In genomic region chr6:94308498-94308897, GRCm38 (mm10) we compare ENCODE assay signal across 14 mouse cellular contexts. TPM values are rescaled to one million over a fixed set of nuclear protein-coding genes. Genes with fewer than 3 reads are reported as not detected.
DNase-seq lines count a peak whose midpoint lies in the region; ATAC-seq and TF ChIP-seq lines count a peak whose summit lies in the region.
"Had no signal": no experiment of that assay in that cellular context is flagged by ENCODE, and none has a peak within 500 bp of the region (broad histone marks: within the 10 kb centered on the region; RNA-seq: fewer than 3 reads in every experiment).

No protein-coding gene starts in this region.

- no peak overlapping the region for H3K4me3 ChIP-seq in heart, embryonic 10.5 days
- no peak overlapping the region for H3K4me3 ChIP-seq in limb, embryonic 14.5 days (replicated peaks; ENCODE audit: low read length)
- no peak overlapping the region for H3K4me3 ChIP-seq in limb, embryonic 10.5 days
- no peak overlapping the region for H3K4me3 ChIP-seq in embryonic facial prominence, embryonic 11.5 days (ENCODE audit: low read depth, low read length)
- no peak overlapping the region for H3K4me3 ChIP-seq in kidney, embryonic 16.5 days (ENCODE audit: low read length)
- H3K4me3 ChIP-seq: liver, embryonic 13.5 days had no signal

- intact Hi-C loops in heart, postnatal 10 days (cut with DNase I) = no loop called here

- DNase-seq in heart, embryonic 10.5 days (ENCODE audit: low spot score) = no peak
- no peak for DNase-seq in heart, postnatal 10 days
- peak; percentile 47 for DNase-seq in limb, embryonic 14.5 days (ENCODE audit: low spot score)
- no peak for DNase-seq in limb, embryonic 10.5 days (ENCODE audit: low spot score)
- DNase-seq in Muller cell, postnatal 12 days (ENCODE audit: inconsistent ontology term) = peak; percentile 60
- peak; percentile 23 for DNase-seq in embryonic facial prominence, embryonic 11.5 days (ENCODE audit: low spot score)
- no peak for DNase-seq in yolk sac, embryonic 10.5 days (ENCODE audit: low spot score)
- DNase-seq: adrenal gland, adult 8-10 months; gastrocnemius, postnatal 14 days; heart, postnatal 14 days; kidney, adult 2 months; liver, embryonic 13.5 days had no signal

- no peak for TF ChIP-seq POLR2A in limb, embryonic 14.5 days (IDR thresholded peaks at IDR 0.05; ENCODE audit: borderline replicate concordance, extremely low read depth, insufficient read depth, insufficient read length)

- no peaks in the 10 kb centered on the region for H3K36me3 ChIP-seq in heart, embryonic 10.5 days
- H3K36me3 ChIP-seq in limb, embryonic 14.5 days (ENCODE audit: control insufficient read depth, insufficient read depth, low read length) = no peaks in the 10 kb centered on the region
- no peaks in the 10 kb centered on the region for H3K36me3 ChIP-seq in limb, embryonic 10.5 days
- H3K36me3 ChIP-seq in embryonic facial prominence, embryonic 11.5 days (replicated peaks; ENCODE audit: control insufficient read depth, insufficient read depth, low read depth, low read length) = no peaks in the 10 kb centered on the region
- H3K36me3 ChIP-seq in kidney, embryonic 16.5 days (ENCODE audit: insufficient read depth, low read length) = no peaks in the 10 kb centered on the region
- H3K36me3 ChIP-seq: liver, embryonic 13.5 days had no signal

- whole genome bisulfite sequencing in heart, embryonic 10.5 days = 30% methylated on average over 7 of the region's 7 CpGs
- 28% methylated on average over 7 of the region's 7 CpGs for WGBS in limb, embryonic 14.5 days
- 47% methylated on average over 7 of the region's 7 CpGs for WGBS in limb, embryonic 10.5 days
- 38% methylated on average over 7 of the region's 7 CpGs for WGBS in embryonic facial prominence, embryonic 11.5 days
- 37% methylated on average over 7 of the region's 7 CpGs for WGBS in kidney, embryonic 16.5 days

- no peak for ATAC-seq in limb, embryonic 14.5 days (ENCODE audit: low FRiP score, low read depth)
- ATAC-seq in embryonic facial prominence, embryonic 11.5 days (replicated peaks; ENCODE audit: insufficient number of reproducible peaks, low FRiP score, low TSS enrichment, low read depth) = no peak
- ATAC-seq in kidney, embryonic 16.5 days (ENCODE audit: low FRiP score, low TSS enrichment) = no peak

- no peaks in the 10 kb centered on the region for H3K9me3 ChIP-seq in heart, embryonic 10.5 days
- H3K9me3 ChIP-seq in limb, embryonic 14.5 days (ENCODE audit: control insufficient read depth, low read length) = no peaks in the 10 kb centered on the region
- H3K9me3 ChIP-seq in limb, embryonic 10.5 days (replicated peaks) = no peaks in the 10 kb centered on the region
- no peaks in the 10 kb centered on the region for H3K9me3 ChIP-seq in embryonic facial prominence, embryonic 11.5 days (replicated peaks; ENCODE audit: control insufficient read depth, low read length)
- H3K9me3 ChIP-seq in kidney, embryonic 16.5 days (ENCODE audit: low read length) = no peaks in the 10 kb centered on the region
- H3K9me3 ChIP-seq: liver, embryonic 13.5 days had no signal

- H3K9ac ChIP-seq in limb, embryonic 14.5 days (ENCODE audit: low read depth, low read length, severe bottlenecking) = no peak overlapping the region
- H3K9ac ChIP-seq in embryonic facial prominence, embryonic 11.5 days (replicated peaks; ENCODE audit: low read length) = no peak overlapping the region
- H3K9ac ChIP-seq in kidney, embryonic 16.5 days (replicated peaks; ENCODE audit: low read length) = no peak overlapping the region
- H3K9ac ChIP-seq: liver, embryonic 13.5 days had no signal

- H3K4me1 ChIP-seq in heart, embryonic 10.5 days = peaks cover 14% of the 10 kb centered on the region
- peaks cover 4% of the 10 kb centered on the region; the same call in 1 of the 2 replicates for H3K4me1 ChIP-seq in limb, embryonic 14.5 days (ENCODE audit: control insufficient read depth, insufficient read depth, low read length)
- H3K4me1 ChIP-seq in limb, embryonic 10.5 days = peaks cover 8% of the 10 kb centered on the region; the same call in 1 of the 2 replicates
- no peaks in the 10 kb centered on the region for H3K4me1 ChIP-seq in embryonic facial prominence, embryonic 11.5 days (ENCODE audit: control insufficient read depth, insufficient read depth, low read length)
- H3K4me1 ChIP-seq in kidney, embryonic 16.5 days (ENCODE audit: insufficient read depth, low read length) = peaks cover 5% of the 10 kb centered on the region; the same call in 1 of the 2 replicates
- H3K4me1 ChIP-seq: liver, embryonic 13.5 days had no signal

- H3K27me3 ChIP-seq in heart, embryonic 10.5 days (ENCODE audit: insufficient read depth, poor library complexity, severe bottlenecking) = no peaks in the 10 kb centered on the region
- H3K27me3 ChIP-seq in limb, embryonic 14.5 days (ENCODE audit: control insufficient read depth, insufficient read depth, low read length) = no peaks in the 10 kb centered on the region
- no peaks in the 10 kb centered on the region for H3K27me3 ChIP-seq in limb, embryonic 10.5 days (ENCODE audit: low read depth, poor library complexity, severe bottlenecking)
- H3K27me3 ChIP-seq in embryonic facial prominence, embryonic 11.5 days (ENCODE audit: control insufficient read depth, insufficient read depth, low read length) = no peaks in the 10 kb centered on the region
- no peaks in the 10 kb centered on the region for H3K27me3 ChIP-seq in kidney, embryonic 16.5 days (ENCODE audit: insufficient read depth, low read length)
- H3K27me3 ChIP-seq: CH12.LX; liver, embryonic 13.5 days had no signal

- peak overlapping the region; percentile 52; the same call in 1 of the 2 replicates for H3K27ac ChIP-seq in heart, embryonic 10.5 days
- no peak overlapping the region for H3K27ac ChIP-seq in limb, embryonic 14.5 days (replicated peaks; ENCODE audit: low read depth, low read length)
- no peak overlapping the region for H3K27ac ChIP-seq in limb, embryonic 10.5 days
- H3K27ac ChIP-seq in embryonic facial prominence, embryonic 11.5 days (replicated peaks; ENCODE audit: low read depth, low read length) = no peak overlapping the region
- H3K27ac ChIP-seq in kidney, embryonic 16.5 days (ENCODE audit: low read length) = no peak overlapping the region
- H3K27ac ChIP-seq: liver, embryonic 13.5 days had no signal

- H3K4me2 ChIP-seq in limb, embryonic 14.5 days (replicated peaks; ENCODE audit: low read depth, low read length, severe bottlenecking) = no peak overlapping the region
- H3K4me2 ChIP-seq in embryonic facial prominence, embryonic 11.5 days (ENCODE audit: low read depth, low read length) = no peak overlapping the region
- no peak overlapping the region; the same call in 1 of the 2 replicates for H3K4me2 ChIP-seq in kidney, embryonic 16.5 days (replicated peaks; ENCODE audit: low read depth, low read length)
- H3K4me2 ChIP-seq: liver, embryonic 13.5 days had no signal

RNA-seq across cellular contexts. Expression of gene Magi1, which starts 24.8 kb away (rescaled TPM):
- 10.0 and 10.5 TPM in 2 replicates for polyA plus RNA-seq in heart, embryonic 10.5 days (2016; fragmentation: Nextera tagmentation; extraction: Ambion mirVana)
- 10 to 100 TPM; 28.5 to 28.7 TPM for total RNA-seq in heart, postnatal 10 days (2021)
- polyA plus RNA-seq in limb, embryonic 14.5 days (2012; rRNA removed) = 13.0 and 15.0 TPM in 2 replicates
- polyA plus RNA-seq in limb, embryonic 14.5 days (2014; fragmentation: Nextera tagmentation; extraction: Ambion mirVana) = 9.7 and 12.4 TPM in 2 replicates
- polyA plus RNA-seq in limb, embryonic 10.5 days (2016; fragmentation: Nextera tagmentation; extraction: Ambion mirVana) = 10.4 and 16.7 TPM in 2 replicates
- 12.0 and 13.6 TPM in 2 replicates for polyA plus RNA-seq in embryonic facial prominence, embryonic 11.5 days (2014; fragmentation: Nextera tagmentation; extraction: Ambion mirVana)
- 7.0 and 9.8 TPM in 2 replicates for polyA plus RNA-seq in kidney, embryonic 16.5 days (2015; fragmentation: Nextera tagmentation; extraction: Ambion mirVana)
- total RNA-seq: CH12.LX had no signal

Comparison
In these comparisons a context has a peak if more than half of its experiments do, and no peak if none do; other contexts are left out.
1. DNase-seq: peak in limb, embryonic 14.5 days (single experiment), Muller cell, postnatal 12 days (single experiment) and embryonic facial prominence, embryonic 11.5 days (single experiment); none in heart, embryonic 10.5 days (single experiment), heart, postnatal 10 days (0 of 2), limb, embryonic 10.5 days (single experiment) and yolk sac, embryonic 10.5 days (single experiment).